Mouse (Mus musculus) brain, embryonic 14.5 days (tissue): ENCODE data around the gene Camk2g.

Experiments
- CTCF ChIP-seq: fragments of 200-500 bp; IDR thresholded peaks from 2 replicates; pipeline ENCODE4 v1.5.1; 2012; ENCODE audit warnings: inconsistent platforms, mild to moderate bottlenecking, moderate library complexity, borderline replicate concordance; ENCODE audit not compliant: insufficient read depth, insufficient read length; ENCODE audit errors: extremely low read depth
- POLR2A ChIP-seq: fragments of 200-500 bp; IDR thresholded peaks from 2 replicates; pipeline ENCODE4 v1.6.1; 2012; ENCODE audit warnings: mild to moderate bottlenecking, inconsistent platforms, borderline replicate concordance; ENCODE audit not compliant: poor library complexity, insufficient read depth, insufficient read length, severe bottlenecking; ENCODE audit errors: extremely low read depth

DNA sequence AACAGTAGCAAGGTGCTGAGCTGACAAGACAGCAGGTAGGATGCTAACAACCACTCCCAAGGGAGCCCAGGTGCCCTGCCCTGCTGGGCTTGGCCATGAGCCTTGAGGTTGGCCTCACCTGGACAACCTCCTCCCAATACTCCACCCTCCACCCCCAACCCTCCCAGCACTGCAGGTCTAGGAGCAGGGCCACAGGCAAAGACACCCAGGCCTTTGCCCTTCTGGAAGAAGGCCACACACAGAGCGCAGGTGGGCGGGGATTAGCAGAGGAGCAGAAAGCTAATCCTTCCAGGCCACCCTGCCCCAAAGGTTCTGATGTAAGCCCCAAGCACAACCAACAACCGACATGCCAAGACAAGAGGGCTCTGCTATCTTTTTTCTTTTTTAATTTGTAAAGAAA lies 20.5 kb downstream of the Camk2g start:
- TF ChIP-seq CTCF = no peak
- no peak for TF ChIP-seq POLR2A
